Mouse (Mus musculus) embryo, embryonic 9.5 days (tissue): Measurements from ENCODE around the gene Coro1b.
"Not testable (repeated sequence)": the region's sequence is repeated elsewhere in the genome, so short reads cannot be mapped to it uniquely, and the experiment has no call there.

Experiments
- DNase-seq: peaks from one replicate; pipeline ENCODE4 v3.0.0-alpha.2; 2017; ENCODE audit errors: extremely low spot score

The Coro1b gene

GRCm38 (mm10) chr19:4120496-4120895, 27.9 kb upstream of the Coro1b start:
- DNase-seq = no peak

- DNase-seq = peak; percentile 98
These were observed 27.2 kb upstream of the Coro1b start for GRCm38 (mm10) chr19:4121097-4121805.

DNA sequence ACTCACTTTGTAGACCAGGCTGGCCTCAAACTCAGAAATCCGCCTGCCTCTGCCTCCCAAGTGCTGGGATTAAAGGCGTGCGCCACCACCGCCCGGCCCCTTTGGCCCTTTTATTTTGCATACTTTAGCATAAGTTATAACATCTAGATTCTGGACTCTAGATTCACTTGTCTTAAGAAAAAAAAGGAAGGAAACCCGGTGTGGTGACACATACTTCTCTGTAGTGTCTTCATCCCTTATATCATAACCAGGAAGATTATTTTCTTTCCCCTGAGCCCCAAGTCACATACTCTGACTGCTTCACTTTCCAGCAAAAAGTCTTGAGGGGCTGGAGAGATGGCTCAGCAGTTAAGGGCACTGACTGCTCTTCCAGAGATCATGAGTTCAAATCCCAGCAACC, 26.5 kb upstream of the Coro1b start:
- DNase-seq = not testable (repeated sequence)

- DNase-seq = no peak
These were observed 25.7 kb upstream of the Coro1b start for GRCm38 (mm10) chr19:4122411-4123370.

GRCm38 (mm10) chr19:4124432-4124831, 24.0 kb upstream of the Coro1b start:
- DNase-seq = no peak

GRCm38 (mm10) chr19:4125268-4125667, 23.2 kb upstream of the Coro1b start:
- DNase-seq = not testable (repeated sequence)

DNA sequence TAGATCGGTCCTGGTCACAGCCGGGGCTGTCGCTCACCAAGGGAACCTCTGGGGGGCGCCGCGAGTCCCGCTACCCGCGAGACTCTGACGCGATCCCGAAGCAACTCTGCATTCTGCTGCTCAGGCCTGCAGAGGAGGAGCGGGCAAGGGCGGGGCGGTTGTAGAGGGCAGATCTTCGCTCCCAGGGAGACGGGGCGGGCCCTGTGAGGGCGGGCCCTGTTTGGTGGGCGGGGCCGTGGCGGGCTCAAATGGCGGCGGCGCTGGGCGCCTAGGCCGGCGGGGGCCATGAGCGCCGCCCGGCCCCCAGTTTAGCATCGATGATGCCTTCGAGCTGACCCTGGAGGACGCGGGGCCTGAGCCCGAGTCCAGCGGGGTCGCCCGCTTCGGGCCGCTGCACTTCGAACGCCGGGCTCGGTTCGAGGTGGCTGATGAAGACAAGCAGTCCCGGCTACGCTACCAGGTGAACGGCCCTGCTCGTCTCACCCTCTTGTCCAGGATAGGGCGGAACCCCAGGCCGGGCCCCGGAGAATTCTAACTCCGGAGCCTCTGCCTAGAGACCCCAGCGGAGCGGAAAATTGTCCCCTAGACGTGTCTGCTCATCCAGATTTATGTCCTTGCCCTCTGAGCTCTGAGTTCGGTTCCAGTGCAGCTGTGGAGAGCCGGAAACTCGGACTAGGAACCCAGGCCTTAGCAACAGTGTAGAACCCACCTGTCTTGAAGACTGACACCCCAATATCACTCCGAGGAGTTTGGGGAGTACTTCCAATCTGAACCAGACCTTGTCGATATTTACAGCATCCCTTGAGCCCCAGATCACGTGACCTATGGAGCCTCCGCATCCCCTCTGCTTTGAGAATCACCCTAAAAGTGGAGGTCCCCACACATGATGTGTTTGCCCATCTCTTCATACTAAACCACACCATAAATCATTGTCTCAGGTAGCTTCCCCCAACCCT, 22.4 kb upstream of the Coro1b start, which contains the start of gene Aip:
TSS of gene Aip (minus strand) at position 118 of the 956 bp plus-strand sequence.
- DNase-seq = peak; percentile 97

DNA sequence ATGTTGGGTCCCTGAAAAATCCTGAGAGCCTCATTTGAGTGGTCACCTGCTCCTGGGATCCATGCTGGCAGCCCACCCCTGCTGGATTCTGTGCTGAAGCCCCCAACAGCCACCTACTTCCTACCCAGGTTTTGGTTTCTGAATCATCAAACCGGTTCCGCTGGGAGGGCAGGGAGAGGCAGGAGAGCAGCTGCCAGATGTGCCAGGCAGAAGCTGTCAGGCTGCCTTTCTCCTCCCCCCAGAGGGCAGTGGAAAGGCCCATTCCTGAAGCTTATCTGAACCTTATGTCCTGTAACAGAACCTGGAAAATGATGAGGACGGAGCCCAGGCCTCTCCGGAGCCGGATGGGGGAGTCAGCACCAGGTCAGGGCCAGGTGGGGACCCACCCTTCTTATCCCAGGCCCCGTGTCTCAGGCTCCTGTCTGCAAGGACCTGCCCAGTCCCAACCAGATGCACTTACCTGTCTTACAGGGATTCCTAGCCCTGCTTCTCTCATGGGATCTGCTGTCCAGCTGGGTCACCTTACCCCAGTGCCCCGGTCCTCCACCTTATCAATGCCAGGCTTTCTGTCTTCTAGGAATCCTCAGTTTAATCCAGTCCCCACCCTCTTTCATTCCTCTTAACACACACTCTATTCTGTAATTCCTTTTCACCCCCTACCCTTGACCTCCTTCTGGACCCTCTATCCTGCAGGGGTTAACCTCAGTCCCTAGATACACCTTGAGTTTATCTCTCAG, 21.5 kb upstream of the Coro1b start:
- DNase-seq = no peak

- DNase-seq = no peak
These were observed 19.0 kb upstream of the Coro1b start for GRCm38 (mm10) chr19:4129462-4129861.

GRCm38 (mm10) chr19:4130106-4130505, 18.3 kb upstream of the Coro1b start:
- DNase-seq = no peak

GRCm38 (mm10) chr19:4131075-4131474, 17.3 kb upstream of the Coro1b start:
- DNase-seq = no peak

DNA sequence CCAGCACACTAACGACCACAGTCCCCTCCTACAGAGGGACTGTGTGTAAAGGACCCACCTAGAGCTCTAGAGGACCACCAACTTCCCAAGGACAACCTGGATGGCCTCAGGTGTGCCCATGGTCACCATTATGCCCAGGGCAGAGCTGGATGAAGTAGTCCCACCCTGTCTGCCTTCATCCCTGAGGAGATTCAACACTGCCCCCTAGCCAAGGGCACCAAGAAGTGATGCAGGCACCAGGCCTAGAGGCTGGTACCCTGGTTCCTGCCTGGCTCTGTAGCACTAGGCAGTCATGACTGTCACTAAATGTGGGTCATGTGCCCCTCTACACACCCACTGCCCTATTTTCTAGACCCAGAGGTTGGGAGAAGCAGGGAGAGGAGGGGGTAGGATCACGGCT, 16.7 kb upstream of the Coro1b start:
- DNase-seq = no peak

DNA sequence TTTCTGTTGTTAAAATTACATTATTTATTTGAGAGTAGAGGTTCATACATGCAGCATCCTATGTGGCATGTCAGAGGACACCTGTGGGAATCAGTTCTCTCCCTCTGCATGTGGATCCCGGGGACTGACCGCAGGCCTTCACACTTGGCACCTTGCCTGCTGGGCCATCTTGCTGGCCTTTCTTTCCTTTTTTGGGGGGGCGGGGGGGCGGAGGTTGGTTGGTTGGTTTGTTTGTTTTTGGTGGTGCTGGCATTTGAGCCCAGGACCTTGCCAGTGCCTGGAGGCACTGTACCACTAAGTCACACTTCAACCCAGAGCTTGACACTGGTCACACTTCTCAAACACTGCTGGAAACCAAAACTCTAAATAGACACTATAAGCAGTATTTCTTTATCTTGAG, 14.1 kb upstream of the Coro1b start:
- DNase-seq = no peak

GRCm38 (mm10) chr19:4135229-4135962, 13.0 kb upstream of the Coro1b start:
- not testable (repeated sequence) for DNase-seq

- not testable (repeated sequence) for DNase-seq
These were observed 12.5 kb upstream of the Coro1b start for GRCm38 (mm10) chr19:4135963-4136345.

DNA sequence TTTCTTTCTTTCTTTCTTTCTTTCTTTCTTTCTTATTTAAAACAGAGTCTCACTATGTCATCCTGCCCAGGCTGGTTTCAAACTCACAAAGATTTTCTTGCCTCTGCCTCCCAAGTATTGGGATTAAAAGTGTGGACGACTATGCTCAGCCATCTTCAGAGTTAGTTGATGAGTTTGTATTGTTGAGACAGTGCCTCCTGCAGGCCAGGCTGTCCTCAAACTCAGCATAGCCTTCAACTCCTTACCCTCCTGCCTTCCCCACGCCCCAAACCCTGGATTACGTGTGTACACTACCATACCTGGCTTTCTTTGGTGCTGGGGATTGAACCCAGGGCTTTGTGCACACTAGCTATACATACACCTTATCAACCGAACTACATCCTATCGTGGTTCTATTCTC, 12.0 kb upstream of the Coro1b start:
- DNase-seq = no peak

DNA sequence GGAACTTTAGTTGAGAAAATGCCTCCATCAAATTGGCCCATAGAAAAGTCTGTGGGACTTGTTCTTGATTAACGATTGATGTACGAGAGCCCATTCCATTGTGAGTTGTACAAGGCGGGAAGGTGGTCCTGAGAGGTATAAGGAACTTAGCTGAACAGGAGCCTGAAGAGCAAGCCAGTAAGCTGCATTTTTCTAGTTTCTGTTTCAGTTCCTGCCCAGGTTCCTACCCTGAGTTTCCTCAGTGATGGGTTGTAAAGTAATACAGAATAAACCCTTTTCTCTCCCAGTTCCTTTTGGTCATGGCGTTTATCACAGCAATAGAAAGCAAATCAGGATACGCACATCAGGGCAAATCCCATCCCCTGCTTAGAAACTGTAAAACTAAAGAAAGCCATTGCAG, 10.5 kb upstream of the Coro1b start:
- DNase-seq = no peak

- no peak for DNase-seq
These were observed 9.0 kb upstream of the Coro1b start, which contains the start of gene Gpr152 for GRCm38 (mm10) chr19:4139446-4139845. TSS of gene Gpr152 (plus strand) at chr19:4139787.

- DNase-seq = no peak
These were observed 8.3 kb upstream of the Coro1b start for GRCm38 (mm10) chr19:4140147-4140546.
